Mouse (Mus musculus): ENCODE data around the gene Sin3a. TPM values are rescaled to one million over a fixed set of nuclear protein-coding genes. Genes with fewer than 3 reads are reported as not detected.

Gene Sin3a
- polyA plus RNA-seq, 1 experiment from 2014 or later, result 33.2 TPM

- Histone ChIP-seq H3K4me3 (replicated peaks) (no peak overlapping the region), H3K4me1 (replicated peaks) (no peaks in the 10 kb centered on the region), H3K9ac (replicated peaks) (0 out of 2 replicates have a peak overlapping the region, but pooled peaks have one; percentile 4), H3K27me3 (no peaks in the 10 kb centered on the region), H3K27ac (no peak overlapping the region), H3K36me3 (peaks cover 96% of the 10 kb centered on the region), H3K9me3 (no peaks in the 10 kb centered on the region), H3K4me2 (replicated peaks) (no peak overlapping the region)
- 0 out of 2 replicates have a peak, but pooled peaks have one; percentile 10 for ATAC-seq
- WGBS, result 82% methylated on average over 5 of the region's 5 CpGs
Observed at GRCm38 (mm10) chr9:57139571-57139970, 67.7 kb downstream of the Sin3a start.

- Histone ChIP-seq H3K36me3 (peaks cover 81% of the 10 kb centered on the region), H3K4me3 (replicated peaks) (no peak overlapping the region), H3K27ac (no peak overlapping the region), H3K4me2 (replicated peaks) (no peak overlapping the region), H3K27me3 (no peaks in the 10 kb centered on the region), H3K9me3 (no peaks in the 10 kb centered on the region), H3K4me1 (replicated peaks) (peaks cover under 1% of the 10 kb centered on the region), H3K9ac (replicated peaks) (no peak overlapping the region)
- WGBS, result 93% methylated on average over 17 of the region's 17 CpGs
- ATAC-seq, result no peak
Observed at GRCm38 (mm10) chr9:57141417-57142353, 69.8 kb downstream of the Sin3a start.

- 90% methylated on average over 11 of the region's 11 CpGs for WGBS
Observed at GRCm38 (mm10) chr9:57143212-57143611, 71.4 kb downstream of the Sin3a start.

GRCm38 (mm10) chr9:57144830-57145229 is 73.0 kb downstream of the Sin3a start:
- H3K9ac ChIP-seq (replicated peaks), result no peak overlapping the region; the same call in 1 of the 2 replicates
- no peak overlapping the region for H3K4me3 ChIP-seq (replicated peaks)
- no peaks in the 10 kb centered on the region for H3K27me3 ChIP-seq
- no peaks in the 10 kb centered on the region for H3K9me3 ChIP-seq
- 94% methylated on average over 8 of the region's 8 CpGs for WGBS
- H3K27ac ChIP-seq, result no peak overlapping the region
- peaks cover 22% of the 10 kb centered on the region for H3K4me1 ChIP-seq (replicated peaks)
- no peak for ATAC-seq
- no peak overlapping the region for H3K4me2 ChIP-seq (replicated peaks)
- peaks cover 49% of the 10 kb centered on the region for H3K36me3 ChIP-seq

More at GRCm38 (mm10) chr9:57143212-57143611, 71.4 kb downstream of the Sin3a start:
- Histone ChIP-seq H3K27ac (no peak overlapping the region), H3K36me3 (peaks cover 65% of the 10 kb centered on the region), H3K4me3 (replicated peaks) (no peak overlapping the region), H3K9me3 (no peaks in the 10 kb centered on the region), H3K4me1 (replicated peaks) (peaks cover 10% of the 10 kb centered on the region), H3K27me3 (no peaks in the 10 kb centered on the region), H3K9ac (replicated peaks) (no peak overlapping the region), H3K4me2 (replicated peaks) (no peak overlapping the region)
- no peak for ATAC-seq

GRCm38 (mm10) chr9:57146451-57147066 is 74.7 kb downstream of the Sin3a start:
- H3K27me3 ChIP-seq, result 0 out of 2 replicates have a peak, but pooled peaks cover 2% of the 10 kb centered on the region
- peak overlapping the region; percentile 57; the same call in 1 of the 2 replicates for H3K4me3 ChIP-seq (replicated peaks)
- H3K4me1 ChIP-seq (replicated peaks), result peaks cover 22% of the 10 kb centered on the region
- no peaks in the 10 kb centered on the region for H3K9me3 ChIP-seq
- peaks cover 32% of the 10 kb centered on the region for H3K36me3 ChIP-seq
- no peak overlapping the region for H3K27ac ChIP-seq
- peak overlapping the region; percentile 76 for H3K9ac ChIP-seq (replicated peaks)
- peak overlapping the region; percentile 81 for H3K4me2 ChIP-seq (replicated peaks)
- no peak for ATAC-seq
- 87% methylated on average over 17 of the region's 17 CpGs for WGBS

- Histone ChIP-seq H3K36me3 (peaks cover 23% of the 10 kb centered on the region), H3K9me3 (no peaks in the 10 kb centered on the region), H3K27me3 (0 out of 2 replicates have a peak, but pooled peaks cover 2% of the 10 kb centered on the region), H3K4me2 (replicated peaks) (peak overlapping the region; percentile 81), H3K9ac (replicated peaks) (peak overlapping the region; percentile 76), H3K27ac (peak overlapping the region; percentile 92), H3K4me3 (replicated peaks) (peak overlapping the region; percentile 57), H3K4me1 (replicated peaks) (peaks cover 22% of the 10 kb centered on the region)
- 9% methylated on average over 19 of the region's 19 CpGs for WGBS
- ATAC-seq, result peak; percentile 37
Observed at GRCm38 (mm10) chr9:57147205-57148143, 75.6 kb downstream of the Sin3a start.

GRCm38 (mm10) chr9:57148144-57148878 is 76.5 kb downstream of the Sin3a start, which contains the start of gene Neil1:
Neil1 (minus strand) TSS chr9:57148305.
- H3K4me2 ChIP-seq (replicated peaks), result peak within 1 kb of the TSS; percentile 81
- peak within 1 kb of the TSS; percentile 76 for H3K9ac ChIP-seq (replicated peaks)
- peaks cover 22% of the 10 kb centered on the region for H3K4me1 ChIP-seq (replicated peaks)
- H3K4me3 ChIP-seq (replicated peaks), result peak within 1 kb of the TSS; percentile 57
- peak; percentile 95 for ATAC-seq
- H3K9me3 ChIP-seq, result no peaks in the 10 kb centered on the region
- peaks cover 15% of the 10 kb centered on the region for H3K36me3 ChIP-seq
- under 1% methylated on average over 27 of the region's 27 CpGs for WGBS
- H3K27me3 ChIP-seq, result 0 out of 2 replicates have a peak, but pooled peaks cover 2% of the 10 kb centered on the region
- H3K27ac ChIP-seq, result peak within 1 kb of the TSS; percentile 92

- H3K4me2 ChIP-seq (replicated peaks), result peak overlapping the region; percentile 81
- WGBS, result 65% methylated on average over 6 of the region's 6 CpGs
- no peaks in the 10 kb centered on the region for H3K9me3 ChIP-seq
- peaks cover 9% of the 10 kb centered on the region for H3K36me3 ChIP-seq
- no peak for ATAC-seq
- H3K27ac ChIP-seq, result peak overlapping the region; percentile 92
- H3K27me3 ChIP-seq, result 0 out of 2 replicates have a peak, but pooled peaks cover 2% of the 10 kb centered on the region
- peak overlapping the region; percentile 76 for H3K9ac ChIP-seq (replicated peaks)
- peaks cover 22% of the 10 kb centered on the region for H3K4me1 ChIP-seq (replicated peaks)
- H3K4me3 ChIP-seq (replicated peaks), result peak overlapping the region; percentile 57; the same call in 1 of the 2 replicates
Observed at GRCm38 (mm10) chr9:57149021-57149420, 77.2 kb downstream of the Sin3a start.

- no peak overlapping the region for H3K9ac ChIP-seq (replicated peaks)
- H3K36me3 ChIP-seq, result peaks cover 12% of the 10 kb centered on the region
- peaks cover 22% of the 10 kb centered on the region for H3K4me1 ChIP-seq (replicated peaks)
- no peaks in the 10 kb centered on the region for H3K9me3 ChIP-seq
- H3K27me3 ChIP-seq, result 0 out of 2 replicates have a peak, but pooled peaks cover 2% of the 10 kb centered on the region
- ATAC-seq, result no peak
- H3K4me2 ChIP-seq (replicated peaks), result no peak overlapping the region
- 93% methylated on average over 5 of the region's 5 CpGs for WGBS
- no peak overlapping the region for H3K4me3 ChIP-seq (replicated peaks)
- H3K27ac ChIP-seq, result no peak overlapping the region
Observed at GRCm38 (mm10) chr9:57150192-57150591, 78.4 kb downstream of the Sin3a start.

- H3K9ac ChIP-seq (replicated peaks), result no peak overlapping the region
- 0 out of 2 replicates have a peak, but pooled peaks cover 2% of the 10 kb centered on the region for H3K27me3 ChIP-seq
- H3K9me3 ChIP-seq, result no peaks in the 10 kb centered on the region
- H3K4me1 ChIP-seq (replicated peaks), result peaks cover 32% of the 10 kb centered on the region
- 0 out of 2 replicates have a peak overlapping the region, but pooled peaks have one; percentile 5 for H3K27ac ChIP-seq
- H3K4me3 ChIP-seq (replicated peaks), result no peak overlapping the region
- peaks cover 23% of the 10 kb centered on the region for H3K36me3 ChIP-seq
- WGBS, result 52% methylated on average over 6 of the region's 6 CpGs
- no peak overlapping the region for H3K4me2 ChIP-seq (replicated peaks)
- no peak for ATAC-seq
Observed at GRCm38 (mm10) chr9:57152331-57152730, 80.5 kb downstream of the Sin3a start.

Measured in midbrain, embryonic 13.5 days (tissue).